Mouse (Mus musculus) stomach, embryonic 15.5 days (tissue): ENCODE measurements at regions not wholly inside any gene's neighbourhood (a gene's known extent, or its start where the extent isn't known, plus 50 kb on each side); places are given as distances from the start of the nearest gene placed in this dataset.
"Not testable (repeated sequence)": the region's sequence is repeated elsewhere in the genome, so short reads cannot be mapped to it uniquely, and the experiment has no call there.

ENCODE experiments used
- ATAC-seq: fragments of 200-750 bp; cut with Nextera tagmentation; 2 replicates; pipeline ENCODE4 v1.8.0; 2017; ENCODE audit warnings: low read depth, moderate number of reproducible peaks, moderate TSS enrichment; ENCODE audit not compliant: insufficient read depth, low FRiP score
- H3K27ac ChIP-seq: fragments of 300-500 bp; sonication (generic); 2 replicates; pipeline ENCODE4 v1.5.1; 2015; ENCODE audit warnings: mild to moderate bottlenecking, inconsistent platforms
- H3K27me3 ChIP-seq: fragments of 300-500 bp; sonication (generic); replicated peaks from 2 replicates; pipeline ENCODE4 v1.6.1; 2015; ENCODE audit warnings: inconsistent platforms
- H3K36me3 ChIP-seq: fragments of 300-500 bp; sonication (generic); 2 replicates; pipeline ENCODE4 v1.6.1; 2015; ENCODE audit warnings: inconsistent platforms
- H3K4me1 ChIP-seq: fragments of 300-500 bp; sonication (generic); 2 replicates; pipeline ENCODE4 v1.6.1; 2015; ENCODE audit warnings: inconsistent platforms
- H3K4me2 ChIP-seq: fragments of 300-500 bp; sonication (generic); 2 replicates; pipeline ENCODE4 v1.6.1; 2015; ENCODE audit warnings: mild to moderate bottlenecking, inconsistent platforms
- H3K4me3 ChIP-seq: fragments of 300-500 bp; sonication (generic); replicated peaks from 2 replicates; pipeline ENCODE4 v1.5.1; 2015; ENCODE audit warnings: inconsistent platforms
- H3K9ac ChIP-seq: fragments of 300-500 bp; sonication (generic); 2 replicates; pipeline ENCODE4 v1.6.1; 2015; ENCODE audit warnings: inconsistent platforms
- H3K9me3 ChIP-seq: fragments of 300-500 bp; sonication (generic); 2 replicates; pipeline ENCODE4 v1.6.1; 2016; ENCODE audit warnings: inconsistent platforms
- WGBS: fragments of 180-500 bp; shearing (Covaris S2); methylation state at CpG from one replicate; pipeline ENCODE4 v1.1.7; 2015; 5-methylcytosine and 5-hydroxymethylcytosine counted together

DNA sequence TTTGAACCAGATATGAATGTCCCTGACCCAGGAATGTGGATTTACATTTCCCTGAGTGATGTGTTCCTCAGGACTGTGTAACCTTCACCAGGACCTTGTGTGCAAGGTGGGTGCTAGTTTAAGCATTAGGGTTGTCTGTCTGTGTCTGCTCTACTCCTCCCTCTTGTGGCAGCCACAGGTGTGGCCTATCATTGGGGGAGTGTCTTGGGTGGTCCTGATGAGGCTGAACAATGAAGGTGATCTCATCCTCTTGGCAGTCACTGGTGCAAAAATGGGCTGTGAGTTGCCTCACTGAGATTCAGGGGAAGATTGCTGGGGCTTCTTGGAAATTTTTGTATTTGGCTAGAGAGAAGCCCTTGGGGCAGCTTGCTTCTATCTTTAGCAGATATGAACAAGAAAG lies 179.4 kb upstream of the Ube2e1 start:
- H3K4me3 ChIP-seq, result no peak overlapping the region
- no peaks in the 10 kb centered on the region for H3K36me3 ChIP-seq
- peak; percentile 43; the same call in 1 of the 2 replicates for ATAC-seq
- no peaks in the 10 kb centered on the region for H3K4me1 ChIP-seq
- no peak overlapping the region for H3K9ac ChIP-seq
- H3K9me3 ChIP-seq, result no peaks in the 10 kb centered on the region
- no peak overlapping the region for H3K27ac ChIP-seq
- no peaks in the 10 kb centered on the region for H3K27me3 ChIP-seq
- H3K4me2 ChIP-seq, result no peak overlapping the region

DNA sequence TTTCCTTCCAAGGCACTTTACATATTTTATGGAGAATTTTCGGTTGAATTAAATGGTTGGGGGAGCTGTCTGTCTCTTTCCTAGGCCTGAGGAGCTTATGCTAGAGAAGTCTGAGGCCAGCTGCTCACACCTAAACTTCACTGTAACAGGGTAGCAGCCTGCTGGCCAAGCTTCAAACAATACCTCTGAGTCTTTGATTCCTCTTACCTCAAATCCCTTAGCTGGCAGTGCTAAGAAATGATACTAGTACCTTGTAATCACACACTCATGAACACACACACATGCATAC lies 176.6 kb upstream of the Ube2e1 start:
- no peaks in the 10 kb centered on the region for H3K36me3 ChIP-seq
- peak overlapping the region; percentile 23; the same call in 1 of the 2 replicates for H3K27ac ChIP-seq
- no peak for ATAC-seq
- H3K27me3 ChIP-seq, result no peaks in the 10 kb centered on the region
- no peaks in the 10 kb centered on the region for H3K4me1 ChIP-seq
- no peak overlapping the region for H3K4me3 ChIP-seq
- no peaks in the 10 kb centered on the region for H3K9me3 ChIP-seq
- whole genome bisulfite sequencing, result 63% methylated on average over 1 of the region's 1 CpGs
- H3K9ac ChIP-seq, result no peak overlapping the region
- no peak overlapping the region for H3K4me2 ChIP-seq

DNA sequence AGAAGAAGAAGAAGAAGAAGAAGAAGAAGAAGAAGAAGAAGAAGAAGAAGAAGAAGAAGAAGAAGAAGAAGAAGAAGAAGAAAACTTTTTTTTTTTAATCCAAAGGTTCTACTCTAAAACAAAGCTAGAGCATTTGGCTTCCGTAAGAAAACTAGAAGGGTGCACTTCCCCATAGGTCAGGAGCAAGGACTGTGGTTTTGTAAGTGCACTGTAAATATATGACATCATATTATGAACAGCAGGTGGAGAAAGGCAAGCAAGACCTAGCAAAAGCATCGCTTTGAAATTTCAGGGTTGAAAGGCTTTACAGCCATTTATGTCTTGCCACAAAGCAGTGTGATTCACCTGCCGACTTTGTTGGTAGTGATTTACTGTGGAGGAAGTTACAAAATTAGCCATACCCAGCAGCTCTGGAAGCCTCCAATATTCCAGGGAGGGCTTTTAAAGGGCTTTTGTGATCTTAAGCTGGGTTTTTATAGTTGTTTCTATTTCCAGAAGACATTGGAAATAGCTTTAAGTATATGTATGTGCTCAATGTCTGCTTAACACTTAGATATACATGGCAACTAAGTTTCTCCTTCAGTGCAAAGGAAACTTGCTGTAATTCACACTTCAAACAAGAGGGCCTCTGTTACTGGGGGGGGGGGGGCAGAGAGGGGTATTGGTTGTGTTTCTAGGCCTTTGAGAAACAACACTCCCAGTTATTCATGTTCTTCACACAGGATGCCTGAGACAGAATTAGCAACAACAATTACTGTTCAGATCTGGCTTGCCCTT lies 176.1 kb upstream of the Ube2e1 start:
- no peak for ATAC-seq
- no peaks in the 10 kb centered on the region for H3K4me1 ChIP-seq
- no peaks in the 10 kb centered on the region for H3K27me3 ChIP-seq
- 51% methylated on average over 3 of the region's 3 CpGs for WGBS
- H3K9ac ChIP-seq, result no peak overlapping the region
- H3K4me3 ChIP-seq, result no peak overlapping the region
- no peaks in the 10 kb centered on the region for H3K9me3 ChIP-seq
- H3K4me2 ChIP-seq, result no peak overlapping the region
- no peaks in the 10 kb centered on the region for H3K36me3 ChIP-seq
- H3K27ac ChIP-seq, result peak overlapping the region; percentile 23; the same call in 1 of the 2 replicates

DNA sequence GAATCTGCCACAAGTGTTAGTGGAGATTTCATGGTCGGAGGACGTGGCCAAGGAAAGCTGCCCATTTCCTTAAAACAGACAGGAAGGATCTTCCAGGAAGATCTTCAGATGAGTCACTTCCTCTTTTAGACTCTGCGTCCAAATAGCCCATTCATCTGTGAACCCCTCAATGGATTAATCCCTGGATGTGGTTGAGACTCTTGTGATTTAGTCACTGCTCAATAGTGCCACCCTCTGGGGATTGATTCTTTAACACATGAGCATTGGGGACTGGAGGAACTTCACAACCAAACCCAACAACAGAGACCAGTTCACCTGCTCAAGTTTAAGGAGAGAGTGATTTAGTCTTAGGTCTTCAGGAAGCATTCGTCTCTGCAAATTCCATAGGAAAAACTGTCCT lies 174.5 kb upstream of the Ube2e1 start:
- Histone ChIP-seq H3K4me3 (no peak overlapping the region), H3K4me1 (no peaks in the 10 kb centered on the region), H3K9ac (no peak overlapping the region), H3K9me3 (no peaks in the 10 kb centered on the region), H3K36me3 (no peaks in the 10 kb centered on the region), H3K27ac (no peak overlapping the region), H3K27me3 (no peaks in the 10 kb centered on the region), H3K4me2 (no peak overlapping the region)
- ATAC-seq, result no peak
- 65% methylated on average over 4 of the region's 4 CpGs for WGBS

DNA sequence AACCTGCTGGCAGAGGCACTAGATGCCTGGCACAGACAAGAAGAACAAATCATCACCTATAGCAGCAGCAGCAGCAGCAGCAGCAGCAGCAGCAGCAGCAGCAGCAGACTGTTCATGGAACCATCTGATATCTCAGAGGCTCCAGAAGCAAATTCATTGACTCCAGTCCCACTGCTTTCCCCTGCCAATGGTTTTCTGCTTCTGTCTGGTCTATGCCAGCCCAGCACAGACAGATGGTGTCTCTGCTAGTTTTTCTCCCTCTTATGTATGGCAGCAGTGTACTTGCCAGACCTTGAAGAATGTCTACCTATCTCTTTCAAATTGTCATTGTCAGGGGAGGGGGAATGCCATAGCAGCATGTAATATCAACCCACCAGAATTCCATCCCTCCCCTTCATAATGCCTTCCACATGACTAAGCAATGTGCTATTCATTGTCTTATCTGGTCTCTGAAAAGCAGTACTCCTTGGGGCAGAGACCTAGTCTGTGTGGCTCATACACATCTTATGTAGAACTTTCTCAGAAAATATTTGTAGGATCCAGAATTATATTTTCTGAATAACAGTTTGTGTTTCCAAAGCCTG lies 168.7 kb upstream of the Ube2e1 start:
- no peak overlapping the region for H3K9ac ChIP-seq
- H3K4me2 ChIP-seq, result no peak overlapping the region
- ATAC-seq, result no peak
- no peak overlapping the region for H3K4me3 ChIP-seq
- H3K9me3 ChIP-seq, result no peaks in the 10 kb centered on the region
- no peaks in the 10 kb centered on the region for H3K36me3 ChIP-seq
- no peak overlapping the region for H3K27ac ChIP-seq
- no peaks in the 10 kb centered on the region for H3K27me3 ChIP-seq
- H3K4me1 ChIP-seq, result no peaks in the 10 kb centered on the region

DNA sequence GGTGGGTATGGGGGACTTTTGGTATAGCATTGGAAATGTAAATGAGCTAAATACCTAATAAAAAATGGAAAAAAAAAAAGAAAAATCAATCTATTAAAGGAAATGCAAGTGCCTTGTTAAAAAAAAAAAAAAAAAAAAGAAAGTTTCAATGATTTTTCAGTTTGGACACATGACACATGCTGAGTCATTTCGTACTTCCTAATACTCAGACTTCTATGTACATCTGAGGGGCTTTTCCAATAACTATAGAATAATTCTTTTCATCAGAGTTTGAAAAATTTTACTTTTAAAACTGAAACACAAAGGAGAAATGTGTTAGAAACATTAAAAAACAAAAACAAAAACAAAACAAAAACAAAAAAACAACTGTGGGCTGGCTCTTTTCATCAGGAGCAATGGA lies 162.4 kb upstream of the Ube2e1 start:
- Histone ChIP-seq H3K4me1 (no peaks in the 10 kb centered on the region), H3K27ac (no peak overlapping the region), H3K36me3 (no peaks in the 10 kb centered on the region), H3K4me2 (no peak overlapping the region), H3K9me3 (no peaks in the 10 kb centered on the region), H3K4me3 (no peak overlapping the region), H3K9ac (no peak overlapping the region), H3K27me3 (no peaks in the 10 kb centered on the region)
- no peak for ATAC-seq
- WGBS, result 86% methylated on average over 1 of the region's 1 CpGs

DNA sequence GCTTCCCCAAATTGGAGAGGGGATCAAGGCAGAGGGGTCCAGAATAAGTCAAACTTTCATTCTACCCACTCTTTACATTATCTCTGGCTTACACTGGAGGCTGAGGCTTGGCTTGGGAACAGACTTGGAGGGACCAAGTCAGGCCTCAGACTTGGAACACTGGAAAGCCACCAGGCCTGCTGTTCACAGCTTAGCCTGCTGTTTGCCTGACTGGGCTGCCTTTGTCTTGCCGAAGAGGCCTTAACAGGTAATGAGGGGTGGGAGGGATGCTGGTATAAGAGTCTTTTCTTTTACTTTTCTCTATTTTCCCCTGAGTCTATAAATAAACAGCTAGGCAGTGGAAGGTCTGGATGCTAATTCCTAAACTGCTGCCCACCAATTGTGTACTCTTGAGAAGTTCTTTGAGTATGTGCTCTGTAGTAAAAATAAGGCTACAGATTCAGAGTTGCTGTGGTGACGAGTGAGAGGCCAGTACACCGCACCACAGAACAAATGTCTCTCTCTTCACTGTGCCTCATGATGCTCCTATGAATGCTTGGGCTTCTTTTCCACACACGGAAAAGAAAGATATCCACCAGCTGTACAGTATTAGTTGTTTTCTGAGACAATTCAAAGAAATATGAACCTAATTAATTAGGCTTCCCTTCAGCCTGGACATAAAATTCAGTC lies 154.6 kb upstream of the Ube2e1 start:
- Histone ChIP-seq H3K4me1 (no peaks in the 10 kb centered on the region), H3K4me3 (no peak overlapping the region), H3K9ac (no peak overlapping the region), H3K9me3 (no peaks in the 10 kb centered on the region), H3K27me3 (no peaks in the 10 kb centered on the region), H3K27ac (no peak overlapping the region), H3K36me3 (no peaks in the 10 kb centered on the region), H3K4me2 (no peak overlapping the region)
- ATAC-seq, result no peak
- WGBS, result 76% methylated on average over 4 of the region's 4 CpGs

DNA sequence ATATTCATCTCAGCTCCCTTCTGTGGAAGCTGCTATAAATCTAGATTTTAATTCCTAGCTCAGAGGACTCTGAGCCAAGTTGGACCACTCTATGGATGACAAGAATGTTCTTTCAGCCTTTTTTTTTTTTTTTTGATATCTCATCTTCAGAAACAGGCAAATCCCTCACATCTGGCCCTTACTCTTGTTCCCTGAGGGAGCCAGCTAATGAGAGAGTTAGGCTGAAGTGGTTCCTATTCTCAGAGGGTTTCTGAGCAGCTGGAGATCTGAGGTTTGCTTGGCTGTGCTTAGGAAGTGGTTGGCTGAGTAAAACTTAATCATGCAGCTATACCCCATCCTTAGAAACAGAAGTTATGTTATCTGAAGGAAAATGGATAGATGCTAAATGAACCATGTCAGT lies 153.9 kb upstream of the Ube2e1 start:
- Histone ChIP-seq H3K9me3 (no peaks in the 10 kb centered on the region), H3K9ac (no peak overlapping the region), H3K27ac (no peak overlapping the region), H3K4me1 (no peaks in the 10 kb centered on the region), H3K27me3 (no peaks in the 10 kb centered on the region), H3K4me3 (no peak overlapping the region), H3K4me2 (no peak overlapping the region), H3K36me3 (no peaks in the 10 kb centered on the region)
- ATAC-seq, result no peak

DNA sequence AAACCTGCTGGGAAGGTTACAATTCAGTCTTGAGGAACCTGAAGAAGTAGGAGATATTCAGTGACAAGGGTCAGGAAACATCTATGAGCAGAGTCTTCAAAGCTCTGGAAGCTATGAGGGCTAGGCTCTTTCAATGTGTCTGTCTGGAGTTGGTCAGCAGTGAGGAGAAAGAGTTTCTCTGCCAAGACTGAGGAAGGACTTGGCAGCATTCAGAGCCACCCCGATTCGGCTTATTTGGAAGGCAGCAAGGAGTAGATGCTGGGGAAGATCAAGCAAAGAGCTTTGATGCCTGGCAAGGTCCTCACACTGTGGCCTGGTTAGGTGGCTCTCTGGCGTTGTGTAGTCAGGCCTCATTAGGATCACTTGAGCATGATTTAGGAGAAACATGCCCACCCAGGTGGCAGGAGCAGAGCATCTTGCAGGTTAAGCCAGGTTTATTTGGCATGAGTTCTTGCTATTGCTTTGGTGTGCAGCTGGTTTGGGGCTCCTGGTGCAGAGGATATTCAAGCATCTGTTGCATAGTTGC lies 145.2 kb upstream of the Ube2e1 start:
- Histone ChIP-seq H3K36me3 (no peaks in the 10 kb centered on the region), H3K4me3 (no peak overlapping the region), H3K4me2 (no peak overlapping the region), H3K9me3 (no peaks in the 10 kb centered on the region), H3K27me3 (no peaks in the 10 kb centered on the region), H3K27ac (no peak overlapping the region), H3K9ac (no peak overlapping the region), H3K4me1 (no peaks in the 10 kb centered on the region)
- ATAC-seq, result no peak
- WGBS, result 72% methylated on average over 3 of the region's 3 CpGs

DNA sequence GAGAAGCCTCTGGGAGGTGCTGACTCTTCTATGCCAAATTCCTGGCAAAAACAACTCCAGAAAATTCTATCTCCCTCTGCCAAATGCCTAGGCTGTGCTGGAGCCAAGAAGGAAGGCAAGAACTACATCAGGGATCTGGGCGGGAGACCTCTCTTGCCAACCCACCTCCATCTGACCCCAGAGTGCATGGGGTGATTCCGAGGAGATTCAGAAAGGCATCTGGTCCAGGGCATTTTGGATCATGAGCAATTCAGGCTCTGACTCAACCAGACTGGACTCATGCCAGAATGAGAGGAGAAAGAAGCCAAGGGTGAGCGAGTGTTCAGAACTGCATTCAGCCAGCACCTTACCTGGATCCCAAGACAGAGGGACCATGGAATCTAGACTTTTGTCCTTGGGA lies 137.0 kb upstream of the Ube2e1 start:
- H3K4me1 ChIP-seq, result no peaks in the 10 kb centered on the region
- H3K4me3 ChIP-seq, result no peak overlapping the region
- no peak for ATAC-seq
- no peaks in the 10 kb centered on the region for H3K9me3 ChIP-seq
- no peaks in the 10 kb centered on the region for H3K36me3 ChIP-seq
- H3K9ac ChIP-seq, result no peak overlapping the region
- 72% methylated on average over 3 of the region's 3 CpGs for WGBS
- H3K27me3 ChIP-seq, result no peaks in the 10 kb centered on the region
- H3K27ac ChIP-seq, result no peak overlapping the region
- H3K4me2 ChIP-seq, result no peak overlapping the region

DNA sequence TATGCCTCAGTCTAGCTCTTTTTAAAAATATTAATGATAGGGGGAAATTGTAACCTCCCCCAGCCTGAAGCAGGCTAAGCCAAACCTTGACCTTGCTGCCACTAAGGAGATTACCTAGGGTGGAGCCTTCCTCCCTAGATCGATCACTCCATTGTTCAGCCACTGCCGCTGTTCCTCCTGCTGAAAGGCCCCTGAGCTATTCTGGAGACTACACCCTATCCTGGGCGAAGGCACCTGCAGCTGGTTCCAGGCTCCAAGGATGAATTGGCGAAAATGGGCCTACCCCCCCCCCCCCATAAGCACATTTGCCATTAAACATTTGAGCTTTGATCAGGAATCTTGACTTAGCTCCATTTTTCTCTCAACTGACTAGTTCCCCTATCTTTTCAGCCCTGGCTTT lies 135.2 kb upstream of the Ube2e1 start:
- ATAC-seq, H3K36me3 ChIP-seq, H3K9me3 ChIP-seq, H3K4me1 ChIP-seq, H3K4me3 ChIP-seq, H3K27me3 ChIP-seq, H3K27ac ChIP-seq, H3K9ac ChIP-seq, H3K4me2 ChIP-seq: not testable (repeated sequence)
- WGBS, result 62% methylated on average over 4 of the region's 4 CpGs

DNA sequence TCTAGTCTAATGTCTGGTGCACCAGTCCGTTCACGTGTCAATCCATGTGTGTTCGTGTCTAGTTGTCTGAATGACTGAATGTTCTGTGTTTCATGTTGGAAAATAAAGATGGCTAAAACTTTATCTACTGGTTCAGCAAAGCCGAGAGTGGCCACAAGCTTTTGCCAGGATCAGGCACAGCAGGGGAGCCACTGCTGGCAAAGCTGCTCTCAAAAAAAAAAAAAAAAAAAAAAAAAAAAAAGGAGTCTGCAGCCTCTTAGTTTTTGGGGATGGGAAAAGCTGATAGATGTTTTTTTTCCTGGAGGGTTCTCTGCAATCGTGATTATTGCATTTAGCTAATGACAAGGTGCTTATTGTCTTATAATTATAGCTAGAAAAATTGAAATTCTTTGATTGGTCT lies 132.5 kb upstream of the Ube2e1 start:
- H3K4me3 ChIP-seq, H3K4me1 ChIP-seq, H3K9ac ChIP-seq, ATAC-seq, H3K4me2 ChIP-seq, H3K27me3 ChIP-seq, H3K36me3 ChIP-seq, H3K9me3 ChIP-seq, H3K27ac ChIP-seq: not testable (repeated sequence)
- 36% methylated on average over 5 of the region's 5 CpGs for WGBS
